Mouse (Mus musculus): ENCODE results near the gene Gm7978.
"Not testable (repeated sequence)": the region's sequence is repeated elsewhere in the genome, so short reads cannot be mapped to it uniquely, and the experiment has no call there.

Gm7978 gene

GRCm38 (mm10) chr5:95736073-95736472 is at the start of gene Gm7978:
Gene Gm7978 (minus strand): TSS chr5:95736173.
- DNase-seq (ENCODE audit: low spot score): not testable (repeated sequence)

DNA sequence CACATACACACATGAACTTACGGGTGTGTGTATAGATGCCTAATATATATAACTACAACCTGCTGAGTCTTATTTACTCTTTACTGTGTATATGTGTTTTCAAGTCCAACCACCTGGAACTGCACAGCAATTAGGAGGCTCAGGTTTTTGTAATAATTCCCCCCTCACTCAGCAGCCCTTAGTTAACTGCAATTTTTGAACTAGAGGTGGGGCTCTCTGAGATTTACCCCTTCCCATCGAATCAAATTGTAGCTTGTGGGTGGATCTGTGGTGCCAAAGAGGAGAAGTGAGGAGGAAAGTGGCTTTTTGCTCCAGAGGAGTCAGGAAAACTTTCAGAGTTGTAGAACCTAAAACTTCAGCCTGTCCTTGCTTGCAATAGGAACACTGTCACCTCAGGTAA is 39.7 kb upstream of the Gm7978 start, which contains the start of gene E330014E10Rik:
E330014E10Rik (plus strand) TSS at position 301 of the 400 bp plus-strand sequence.
- not testable (repeated sequence) for DNase-seq (ENCODE audit: low spot score)

- DNase-seq (ENCODE audit: low spot score): not testable (repeated sequence)
Observed at GRCm38 (mm10) chr5:95741714-95742113, 5.7 kb upstream of the Gm7978 start, which contains the start of gene Gm7982. Gene Gm7982 (plus strand): TSS chr5:95742014.
